Mouse (Mus musculus): Measurements from ENCODE around the gene Uck1.
"Not testable (repeated sequence)": the region's sequence is repeated elsewhere in the genome, so short reads cannot be mapped to it uniquely, and the experiment has no call there.

Uck1 gene

DNA sequence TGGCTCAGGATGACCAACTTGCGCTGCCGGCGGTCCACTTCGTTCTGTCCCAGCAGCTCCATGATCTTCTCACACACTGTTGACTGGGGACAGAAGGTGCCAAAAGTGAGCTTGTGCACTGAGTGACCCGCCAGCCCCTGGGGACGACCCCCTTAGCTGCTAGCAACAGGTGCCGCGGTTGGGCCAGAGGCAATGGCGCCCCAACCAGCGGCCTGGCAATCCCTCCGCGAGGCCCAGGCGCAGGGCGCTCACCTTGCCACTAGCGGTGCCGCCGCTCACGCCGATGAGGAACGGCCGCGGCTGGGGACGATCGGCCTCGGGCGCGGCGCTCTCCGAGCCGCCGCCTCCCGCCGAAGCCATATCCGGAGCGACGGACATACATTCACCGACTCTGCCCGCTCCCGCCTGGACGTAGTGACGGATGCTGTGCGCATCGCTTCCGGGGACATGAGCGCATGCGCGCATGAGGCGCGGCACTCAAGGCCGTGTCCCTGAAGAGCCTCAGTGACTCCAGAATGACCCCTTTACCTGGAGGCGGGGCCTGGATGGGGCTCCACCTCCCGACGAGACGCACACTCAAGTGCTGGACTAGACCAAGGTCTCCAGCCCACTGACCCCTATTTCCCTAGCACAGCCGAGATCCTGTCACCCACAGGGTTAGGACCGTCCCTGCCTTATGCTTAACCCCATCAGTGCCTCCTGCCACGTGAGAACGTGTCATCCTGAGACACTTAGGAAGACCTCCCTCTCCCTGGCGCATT, at the start of gene Uck1:
TSS of gene Uck1 (minus strand) at position 503 of the 761 bp plus-strand sequence.
- DNase-seq (ENCODE audit: low spot score in 2 of 2) = peak; percentile 88 to 91

DNA sequence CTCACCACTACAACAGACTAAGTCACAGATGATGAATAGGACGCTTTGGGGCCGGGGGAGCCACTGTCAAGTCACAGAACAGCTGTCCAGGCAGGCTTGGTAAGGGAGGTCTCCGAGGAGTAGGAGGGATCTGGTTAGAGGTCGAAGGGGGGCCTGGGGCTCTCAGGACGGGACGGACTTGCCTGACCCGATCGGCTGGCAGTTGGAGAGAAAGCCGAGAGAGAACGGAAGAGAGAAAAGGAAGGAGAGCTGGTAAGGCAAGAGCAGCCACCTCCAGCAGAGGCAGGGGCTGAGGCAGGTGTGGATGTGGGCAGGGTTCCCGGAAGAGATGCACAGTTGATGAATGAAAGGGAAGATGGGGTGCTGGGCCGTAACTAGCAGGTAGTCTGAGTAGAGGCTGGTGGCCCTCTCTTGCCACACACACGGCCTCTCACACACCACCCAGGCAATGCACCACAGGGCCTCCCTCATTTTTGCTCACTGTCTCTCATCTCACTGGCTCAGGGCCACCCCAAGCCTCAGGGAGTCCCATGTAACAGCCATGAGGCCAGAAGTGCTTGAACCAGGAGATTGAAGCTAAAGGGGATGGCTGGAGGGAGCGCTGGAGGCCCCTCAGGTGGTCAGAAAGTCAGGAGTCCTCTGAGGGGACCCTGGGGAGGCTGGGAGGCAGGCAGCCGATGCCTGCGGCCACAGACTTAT, 49.1 kb upstream of the Uck1 start:
- no peak for DNase-seq (ENCODE audit: low spot score in 2 of 2)

DNA sequence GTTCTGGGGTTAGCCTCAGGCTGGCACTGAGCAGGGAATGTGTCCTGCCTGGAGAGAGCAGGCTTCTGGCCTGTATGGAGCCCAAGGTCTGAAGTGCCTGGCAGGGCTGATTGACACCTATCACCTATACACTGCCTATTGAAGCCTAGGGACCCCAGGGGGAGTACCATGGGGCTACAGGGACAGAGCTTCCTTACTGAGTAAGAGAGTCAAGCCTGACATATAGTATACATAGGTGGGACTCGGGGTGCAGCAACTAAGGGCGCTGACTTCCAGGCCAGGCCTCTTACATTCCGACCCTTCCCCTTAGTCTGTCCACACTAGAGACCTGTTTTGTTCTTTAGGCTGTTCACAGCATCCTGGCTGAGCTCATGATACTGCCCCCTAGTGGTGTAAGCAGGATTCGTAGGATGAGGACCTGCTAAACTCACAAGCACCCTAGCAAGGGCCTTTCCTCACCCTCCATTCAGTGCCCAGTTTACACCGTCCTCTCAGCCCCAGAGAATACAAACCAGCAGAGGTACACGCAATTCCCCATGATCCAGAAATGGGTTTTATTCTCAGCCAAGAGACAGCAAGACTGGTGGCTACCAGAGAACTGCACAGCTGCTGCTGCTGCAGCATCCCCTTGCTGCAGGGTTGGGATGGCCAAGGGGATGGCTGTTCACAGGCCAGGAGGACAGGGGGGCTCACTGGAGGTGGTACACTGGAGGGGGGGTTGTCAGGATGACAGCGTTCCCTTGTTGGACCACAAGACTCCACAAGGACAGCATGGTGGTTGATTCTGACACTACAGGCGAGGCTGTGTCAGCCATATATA, 48.2 kb upstream of the Uck1 start:
- DNase-seq (ENCODE audit: low spot score in 2 of 2) = peak; percentile 79 to 83

DNA sequence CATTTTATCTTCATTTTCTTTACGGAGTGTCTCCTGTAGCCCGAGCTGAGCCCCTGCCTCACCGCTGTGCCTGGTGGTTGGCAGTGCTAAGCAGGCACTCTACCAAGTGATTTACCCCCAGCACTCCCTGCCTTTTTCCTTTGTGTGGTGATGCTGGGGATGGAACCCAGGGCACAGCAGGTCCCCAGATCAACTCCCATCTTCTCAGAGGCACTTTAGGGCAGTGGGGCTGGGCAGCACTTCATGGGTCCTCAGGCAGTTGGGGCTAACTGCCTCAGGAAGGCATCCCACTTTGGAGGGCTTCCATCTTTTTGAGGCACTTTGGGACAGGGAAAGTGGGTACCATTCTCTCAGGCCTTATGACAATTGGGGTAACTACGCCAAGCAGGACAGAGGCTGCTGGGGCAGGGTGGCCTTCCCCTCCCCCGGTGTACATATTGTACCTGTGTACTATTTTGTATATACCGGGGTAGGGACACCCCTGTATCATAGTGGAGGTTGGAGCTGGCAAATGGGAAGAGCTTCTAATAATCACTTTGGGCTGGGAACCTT, 47.4 kb upstream of the Uck1 start:
- no peak for DNase-seq (ENCODE audit: low spot score in 2 of 2)

DNA sequence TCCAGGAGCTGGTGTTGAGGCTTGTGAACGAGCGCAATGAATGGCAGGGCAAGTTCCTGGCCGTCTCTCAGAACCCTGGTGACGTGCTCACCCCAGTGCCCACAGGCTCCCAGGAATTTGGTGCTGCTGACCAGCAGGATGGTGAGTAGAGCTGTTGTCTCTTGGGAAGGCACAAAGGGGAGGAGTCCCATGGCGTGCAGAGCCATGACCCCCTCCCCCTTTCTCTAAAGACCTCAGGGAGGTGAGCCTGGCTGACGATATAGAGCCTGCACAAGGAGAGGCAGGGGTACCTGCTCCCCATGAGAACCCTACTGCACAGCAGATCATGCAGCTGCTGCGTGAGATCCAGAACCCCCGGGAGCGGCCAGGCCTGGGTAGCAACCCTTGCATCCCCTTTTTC, 46.2 kb upstream of the Uck1 start:
- DNase-seq (ENCODE audit: low spot score in 2 of 2) = no peak

DNA sequence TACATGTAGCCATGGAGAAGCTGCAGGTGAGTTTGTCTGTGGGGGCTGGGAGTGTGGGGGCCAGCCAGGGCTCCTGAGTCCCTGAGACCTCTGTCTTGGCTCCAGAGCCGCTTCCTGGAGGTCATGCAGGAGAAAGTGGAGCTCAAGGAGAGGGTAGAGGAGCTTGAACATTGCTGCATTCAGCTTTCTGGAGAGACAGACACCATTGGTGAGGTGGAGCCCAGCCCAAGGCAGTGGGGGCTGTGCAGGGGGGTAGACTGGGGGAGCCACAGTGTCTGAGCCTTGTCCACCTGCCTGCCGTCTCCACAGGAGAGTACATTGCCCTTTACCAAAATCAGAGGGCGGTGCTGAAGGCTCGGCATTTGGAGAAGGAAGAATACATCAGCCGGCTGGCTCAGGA, 45.7 kb upstream of the Uck1 start:
- no peak for DNase-seq (ENCODE audit: low spot score in 2 of 2)

DNA sequence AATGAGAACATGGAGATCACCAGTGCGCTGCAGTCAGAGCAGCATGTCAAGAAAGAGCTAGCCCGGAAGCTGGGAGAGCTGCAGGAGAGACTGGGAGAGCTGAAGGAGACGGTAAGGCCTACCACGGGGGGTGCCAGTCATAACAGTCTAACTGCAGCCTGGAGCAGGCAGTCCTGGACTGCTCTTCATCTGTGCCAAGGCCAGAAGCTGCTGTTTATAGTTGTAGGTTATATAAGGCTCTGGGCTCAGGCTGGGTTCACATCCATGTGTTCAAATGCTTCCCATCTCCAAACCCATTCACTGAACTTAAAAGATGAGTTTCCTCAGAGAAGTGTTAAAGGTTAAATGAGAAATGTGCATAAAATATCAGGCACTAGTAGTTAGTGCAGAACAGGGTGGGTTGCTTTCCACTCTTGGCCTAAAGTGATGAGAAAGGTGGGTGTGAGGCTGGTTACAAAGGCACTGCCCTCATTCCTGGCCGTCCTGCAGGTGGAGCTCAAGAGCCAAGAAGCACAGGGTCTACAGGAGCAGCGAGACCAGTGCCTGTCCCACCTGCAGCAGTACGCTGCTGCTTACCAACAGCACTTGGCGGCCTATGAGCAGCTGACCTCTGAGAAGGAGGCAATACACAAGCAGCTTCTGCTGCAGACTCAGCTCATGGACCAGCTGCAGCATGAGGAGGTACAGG, 44.3 kb upstream of the Uck1 start:
- DNase-seq (ENCODE audit: low spot score in 2 of 2) = peak in 1 of 2 experiments; percentile 76

DNA sequence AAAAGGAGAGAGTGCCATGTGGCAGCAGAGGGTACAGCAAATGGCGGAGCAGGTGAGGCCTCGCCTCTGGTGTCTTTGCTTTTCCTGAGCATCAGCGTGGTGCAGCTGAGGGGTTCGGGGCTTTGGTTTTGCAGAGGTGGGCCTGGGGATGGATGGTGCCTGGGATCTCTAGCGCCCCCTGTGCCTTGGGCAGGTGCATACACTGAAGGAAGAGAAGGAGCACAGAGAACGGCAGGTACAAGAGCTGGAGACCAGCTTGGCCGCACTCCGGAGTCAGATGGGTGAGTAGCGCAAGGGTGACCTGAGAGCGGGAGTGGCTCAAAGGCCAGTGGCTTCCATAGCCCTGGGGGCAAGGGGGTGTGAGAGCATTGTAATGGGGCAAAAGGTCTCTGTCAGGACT, 43.0 kb upstream of the Uck1 start:
- DNase-seq (ENCODE audit: low spot score in 2 of 2) = no peak

DNA sequence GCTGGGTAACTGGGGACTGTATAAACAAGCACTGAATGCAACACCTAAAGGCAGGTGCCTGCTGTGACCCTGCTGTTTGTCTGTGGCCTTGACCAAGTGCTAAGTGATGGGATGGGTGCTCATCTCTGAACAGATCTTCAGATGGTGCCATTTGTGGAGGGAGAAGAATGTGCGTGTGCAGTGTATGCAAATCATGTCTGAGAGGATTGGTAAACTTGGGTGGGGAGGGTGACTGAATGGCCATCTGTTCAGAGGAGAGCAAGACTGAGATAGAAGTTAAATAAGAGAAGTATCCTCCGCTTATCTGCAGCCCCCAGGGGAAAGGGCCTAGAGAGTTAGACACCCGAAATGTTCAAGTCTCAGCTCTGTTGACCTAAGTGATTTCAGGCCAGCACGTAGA, 39.5 kb upstream of the Uck1 start:
- DNase-seq (ENCODE audit: low spot score in 2 of 2) = no peak

DNA sequence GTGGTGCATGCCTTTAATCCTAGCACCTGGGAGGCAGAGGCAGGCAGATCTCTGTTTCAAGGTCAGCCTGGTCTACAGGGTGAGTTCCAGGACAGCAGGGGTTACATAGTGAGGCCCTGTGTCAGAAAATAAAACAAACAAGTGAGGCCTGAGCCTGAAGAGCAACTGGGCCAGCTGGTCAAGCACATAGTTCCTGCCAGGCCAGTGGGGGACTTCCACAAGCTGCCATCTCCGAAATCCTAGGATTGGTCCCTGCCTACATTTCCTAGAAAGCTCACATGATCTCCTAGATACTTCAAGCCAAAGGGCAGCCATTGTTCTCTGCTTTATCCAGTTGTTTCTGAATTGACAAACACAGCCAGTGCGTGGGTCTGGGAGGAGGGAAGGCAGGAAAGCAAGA, 35.9 kb upstream of the Uck1 start:
- DNase-seq (ENCODE audit: low spot score in 2 of 2) = not testable (repeated sequence)

DNA sequence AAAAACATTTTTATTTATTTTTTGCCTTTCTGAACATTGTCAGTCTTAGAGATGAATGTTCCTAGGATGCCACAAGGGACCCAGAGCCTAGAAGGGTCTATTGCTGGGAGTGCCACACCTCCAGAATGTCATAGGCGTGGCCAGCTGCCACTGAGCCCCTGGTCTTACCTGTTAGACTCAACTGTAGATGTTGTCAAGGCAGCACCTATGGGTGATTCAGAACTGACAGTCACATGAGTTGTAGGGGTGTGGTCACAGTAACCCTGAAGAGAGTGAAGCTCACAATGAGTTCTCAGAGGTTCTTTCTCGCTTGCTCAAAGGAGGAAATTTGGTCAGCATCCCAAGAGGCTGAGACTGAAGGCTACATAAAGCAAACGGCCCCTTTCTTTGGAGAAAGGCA, 35.3 kb upstream of the Uck1 start:
- no peak for DNase-seq (ENCODE audit: low spot score in 2 of 2)

DNA sequence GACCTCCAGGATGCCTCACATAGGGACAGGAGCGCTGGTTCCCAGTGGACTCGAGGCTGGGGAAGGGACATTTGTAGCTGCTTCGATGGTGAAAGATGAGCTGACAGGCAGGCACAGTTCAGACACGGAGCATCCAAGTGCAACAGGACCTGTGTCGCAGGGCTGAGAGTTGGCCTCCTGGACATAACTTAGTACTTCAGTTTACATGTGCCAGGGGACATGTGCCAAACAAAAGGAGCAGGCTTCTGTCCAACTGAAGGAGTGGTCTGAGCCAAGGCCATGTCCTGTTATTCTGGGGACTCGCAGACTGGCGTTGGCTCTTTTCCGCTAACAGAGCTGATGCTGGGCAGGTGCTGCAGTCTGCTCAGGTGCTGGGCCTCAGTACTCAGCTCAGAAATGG, 34.4 kb upstream of the Uck1 start:
- DNase-seq (ENCODE audit: low spot score in 2 of 2) = no peak

DNA sequence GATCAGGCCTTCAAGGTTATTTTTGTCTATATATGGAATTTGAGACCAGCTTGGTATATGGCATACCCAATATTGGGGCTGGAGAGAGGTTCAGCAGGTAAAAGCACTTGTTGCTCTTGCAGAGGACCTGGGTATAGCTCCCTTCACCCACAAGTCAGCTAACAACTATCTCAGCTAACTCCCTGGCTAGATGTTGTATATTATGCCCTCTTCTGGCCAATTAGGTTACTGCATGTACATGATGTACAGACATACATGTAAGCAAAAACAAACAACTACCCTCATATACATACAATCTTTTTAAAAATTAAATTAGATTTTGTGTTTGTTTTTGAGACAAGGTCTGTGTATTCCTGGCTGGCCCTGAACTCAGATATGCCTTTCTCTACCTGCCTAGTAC, 29.6 kb upstream of the Uck1 start:
- DNase-seq (ENCODE audit: low spot score in 2 of 2) = no peak

DNA sequence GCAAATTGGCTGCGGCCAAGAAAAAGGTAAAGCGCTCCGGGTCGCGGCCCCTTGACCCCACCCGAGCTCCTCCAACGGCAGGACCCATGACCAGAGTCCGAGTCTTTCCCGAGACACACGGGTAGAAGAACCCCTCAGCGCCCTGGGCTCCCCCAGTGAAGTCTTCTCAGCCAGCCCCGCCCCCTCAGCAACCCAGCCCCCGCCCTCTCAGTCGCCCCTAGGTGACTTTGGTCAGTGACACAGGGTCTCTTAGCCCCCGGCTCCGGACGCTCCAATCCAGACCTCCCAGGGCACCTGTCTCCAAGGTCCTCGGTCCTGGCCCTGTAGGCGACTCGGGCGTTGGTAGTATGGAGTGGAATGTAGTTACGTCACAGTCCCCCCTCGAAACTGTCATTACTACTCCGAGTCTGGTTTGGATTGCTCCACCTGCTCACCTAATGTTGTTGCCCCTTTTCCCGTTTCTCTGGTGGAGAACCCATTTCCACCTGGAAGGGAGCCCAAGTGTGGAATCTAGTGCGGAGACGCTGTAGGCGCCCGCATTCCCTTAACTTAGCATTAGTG, 28.5 kb upstream of the Uck1 start:
- no peak for DNase-seq (ENCODE audit: low spot score in 2 of 2)

DNA sequence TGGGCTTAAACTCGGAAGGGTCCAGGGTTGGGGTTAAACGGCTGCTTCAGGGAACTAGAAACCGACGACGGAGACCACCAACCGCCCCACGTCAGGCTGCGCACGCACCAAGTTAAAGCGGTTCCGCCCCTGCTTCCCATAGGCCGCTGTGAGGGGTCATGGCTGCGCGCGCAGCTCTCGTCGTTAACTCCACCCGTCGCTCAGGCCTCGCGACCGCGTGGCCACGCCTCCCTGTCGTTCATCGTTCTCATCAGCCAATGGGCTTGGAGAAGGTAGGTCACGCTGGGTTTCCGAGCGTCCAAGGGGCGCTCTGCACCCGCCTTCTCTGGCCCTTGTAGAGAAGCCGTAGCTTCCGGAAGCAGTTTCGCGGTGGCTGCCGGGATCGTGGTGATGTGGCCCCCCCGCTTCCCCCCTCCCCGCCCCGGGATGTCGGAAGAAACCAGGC, 28.0 kb upstream of the Uck1 start, which contains the start of gene Swi5:
TSS of gene Swi5 (minus strand) at position 153 of the 445 bp plus-strand sequence.
- peak; percentile 97 to 98 for DNase-seq (ENCODE audit: low spot score in 2 of 2)

DNA sequence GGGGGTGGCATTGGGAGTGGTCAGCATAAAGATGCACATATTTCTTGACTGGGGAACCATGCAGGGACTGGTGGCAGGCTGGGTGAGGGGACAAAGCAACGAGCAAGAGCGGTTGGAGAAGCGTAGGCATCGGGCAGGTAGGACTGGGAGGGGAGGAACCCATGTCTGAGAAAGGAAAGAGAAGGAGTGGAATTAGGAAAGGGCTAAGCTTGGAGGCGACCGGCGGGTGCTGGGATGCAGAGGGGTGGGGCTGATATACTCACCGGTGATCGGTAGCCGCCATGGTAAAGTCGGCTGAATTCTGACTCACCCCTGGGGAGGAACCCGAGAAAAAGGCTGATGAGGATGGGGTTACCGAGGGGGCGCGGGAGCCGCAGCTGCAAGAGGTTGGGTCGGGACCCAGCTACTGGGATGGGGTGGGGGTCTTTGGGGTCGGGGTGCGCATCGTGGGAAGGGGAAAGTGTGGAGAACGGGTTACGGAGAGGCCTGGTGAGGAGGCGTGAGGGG, 27.4 kb upstream of the Uck1 start, which contains the start of gene Golga2:
TSS of gene Golga2 (plus strand) at position 51 of the 507 bp plus-strand sequence.
- DNase-seq (ENCODE audit: low spot score in 2 of 2) = peak in 1 of 2 experiments; percentile 19

DNA sequence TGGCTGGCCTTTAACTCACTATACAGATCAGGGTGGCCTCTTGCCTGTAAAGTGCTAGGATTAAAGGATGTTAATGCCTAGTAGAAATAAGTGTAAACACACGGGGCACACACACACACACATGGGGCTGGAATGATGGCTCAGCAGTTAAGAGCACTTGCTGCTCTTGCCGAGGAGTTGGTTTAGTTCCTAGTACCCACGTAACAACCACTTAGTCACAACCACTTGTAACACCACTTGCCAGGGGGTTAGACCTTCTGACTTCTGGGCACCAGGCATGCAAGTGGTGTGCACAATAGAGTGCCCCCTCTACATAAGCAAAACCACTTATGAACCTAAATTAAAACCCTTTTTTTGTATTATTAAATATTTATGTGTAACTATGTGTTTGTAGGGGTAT, 24.0 kb upstream of the Uck1 start:
- DNase-seq (ENCODE audit: low spot score in 2 of 2) = no peak

DNA sequence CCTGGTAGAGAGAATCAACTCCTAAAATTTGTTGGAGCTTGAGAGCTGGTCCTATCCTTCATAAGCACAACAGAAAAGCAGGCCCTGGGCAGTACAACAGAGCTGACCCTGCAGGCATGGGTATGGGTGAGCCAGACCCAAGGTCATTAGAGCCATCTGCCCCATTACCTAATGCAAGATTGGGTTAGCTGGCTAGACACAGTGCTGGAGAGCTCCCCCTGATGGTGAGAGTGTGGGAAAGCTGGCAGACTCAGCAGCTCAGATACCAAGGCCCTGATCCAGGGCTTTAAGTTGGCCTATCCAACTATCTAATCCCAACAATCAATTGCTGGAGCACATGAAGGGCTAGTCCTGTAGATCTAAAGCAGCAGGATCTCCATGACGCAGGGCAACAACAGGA, 22.8 kb upstream of the Uck1 start:
- peak; percentile 42 to 55 for DNase-seq (ENCODE audit: low spot score in 2 of 2)

DNA sequence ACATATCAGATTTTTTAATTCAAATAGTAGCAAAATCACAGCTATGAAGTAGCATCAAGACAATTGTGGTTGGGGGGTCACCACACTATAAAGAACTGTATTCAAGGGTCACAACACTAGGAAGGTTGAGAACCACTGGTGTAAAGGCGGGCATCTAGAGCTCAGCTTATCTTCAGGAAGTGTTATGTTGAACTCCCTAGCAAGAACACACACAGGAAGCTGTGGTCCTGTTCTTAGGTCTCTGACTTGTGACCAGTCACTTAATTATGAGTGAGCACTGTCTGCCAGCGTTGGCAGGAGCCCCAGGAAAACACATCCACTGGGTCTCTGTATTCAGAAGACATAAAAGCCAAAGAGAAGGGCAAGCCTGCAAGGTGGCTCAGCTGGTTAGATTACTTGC, 22.3 kb upstream of the Uck1 start:
- no peak for DNase-seq (ENCODE audit: low spot score in 2 of 2)

DNA sequence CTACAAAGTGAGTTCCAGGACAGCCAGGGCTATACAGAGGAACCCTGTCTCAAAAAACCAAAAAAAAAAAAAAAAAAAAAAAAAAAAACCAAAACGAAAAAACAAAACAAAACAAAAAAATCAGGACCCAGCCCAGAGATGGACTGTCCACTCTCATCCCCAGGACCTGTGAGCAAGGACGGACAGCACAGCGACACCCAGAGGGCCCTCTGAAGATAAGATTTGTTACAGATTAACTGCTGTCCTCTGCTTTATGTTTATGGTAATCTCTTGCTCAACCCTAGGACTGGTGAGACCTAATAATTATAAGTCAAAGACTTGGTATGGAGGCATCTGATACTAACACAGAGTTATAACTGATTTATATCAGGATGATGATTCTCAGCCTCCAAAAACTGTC, 15.9 kb upstream of the Uck1 start:
- DNase-seq (ENCODE audit: low spot score in 2 of 2) = no peak

DNA sequence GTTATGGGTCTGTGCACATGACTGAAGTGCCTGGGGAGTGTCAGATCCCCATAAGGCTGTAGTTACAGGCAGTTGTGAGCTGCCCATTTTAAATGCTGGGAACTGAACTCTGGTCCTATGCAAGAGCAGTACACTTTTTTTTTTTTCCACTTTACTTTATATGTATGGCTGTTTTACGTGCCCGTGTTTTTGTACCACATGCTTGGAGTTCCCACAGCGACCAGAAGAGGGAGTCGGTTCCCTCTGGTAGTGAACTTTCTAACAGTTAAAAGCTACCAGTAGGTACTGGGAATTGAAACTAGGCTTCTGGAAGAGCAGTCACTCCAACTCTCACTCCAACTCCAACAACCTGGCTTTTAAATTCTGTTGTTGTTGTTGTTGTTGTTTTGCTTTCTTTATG, 676 bp upstream of the Uck1 start:
- peak; percentile 27 to 31 for DNase-seq (ENCODE audit: low spot score in 2 of 2)

Data from right cerebral cortex, adult 2 months (tissue).